Mouse (Mus musculus): ENCODE data around the gene Fcrlb. TPM values are rescaled to one million over a fixed set of nuclear protein-coding genes. Genes with fewer than 3 reads are reported as not detected.
A peak's percentile ranks its signal among the peaks of the same experiment; 100 is the strongest.
"Not testable (repeated sequence)": the region's sequence is repeated elsewhere in the genome, so short reads cannot be mapped to it uniquely, and the experiment has no call there.

Gene Fcrlb
- under 1 TPM in 1 of 2 experiments, not detected in 1; 0.24 TPM for total RNA-seq (2021)
- long read RNA-seq, experiment 1, result 0 reads
- long read RNA-seq, experiment 2, result 0 reads

DNA sequence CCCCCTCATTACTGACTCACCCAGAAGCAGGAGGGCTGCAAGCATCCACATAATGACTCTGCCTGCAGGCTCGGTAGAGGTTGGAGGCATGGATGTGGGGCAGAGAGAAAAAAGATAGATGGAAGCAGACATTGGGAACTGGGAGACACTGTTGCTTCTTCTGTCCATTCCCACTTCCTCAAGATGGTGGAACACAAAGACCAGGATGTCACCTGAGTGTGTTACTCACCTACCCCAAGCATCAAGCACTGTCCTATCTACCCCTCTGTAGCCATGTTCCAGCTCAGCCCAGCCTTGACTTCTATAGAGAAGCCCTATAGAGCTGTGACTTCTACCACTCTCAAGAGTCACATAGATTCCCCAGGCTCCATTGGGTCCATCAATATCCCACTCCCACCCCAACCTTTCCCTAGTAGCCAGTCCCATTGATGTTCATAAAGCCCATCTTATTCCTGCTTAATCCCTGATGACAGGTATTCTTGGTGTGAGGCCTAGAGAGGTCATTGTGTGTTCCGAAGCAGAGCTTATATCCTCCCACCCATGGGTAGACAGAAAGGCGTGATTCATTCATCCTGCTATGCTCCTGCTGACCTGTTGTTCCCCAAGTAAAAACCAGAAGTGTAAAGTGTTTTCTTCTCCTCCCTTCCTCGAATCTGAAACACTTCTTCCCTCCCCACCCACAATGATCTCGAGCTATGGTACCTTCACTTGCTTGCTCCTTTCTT, at the start of gene Fcrlb:
Gene Fcrlb (minus strand): TSS at position 51 of the 725 bp plus-strand sequence.
- no peak for DNase-seq

- peak; percentile 34 for DNase-seq
These were observed 49.6 kb upstream of the Fcrlb start for GRCm38 (mm10) chr1:170962301-170962700.

GRCm38 (mm10) chr1:170961101-170961500, 48.4 kb upstream of the Fcrlb start:
- DNase-seq, result no peak

GRCm38 (mm10) chr1:170959791-170960190, 47.0 kb upstream of the Fcrlb start:
- no peak for DNase-seq

DNA sequence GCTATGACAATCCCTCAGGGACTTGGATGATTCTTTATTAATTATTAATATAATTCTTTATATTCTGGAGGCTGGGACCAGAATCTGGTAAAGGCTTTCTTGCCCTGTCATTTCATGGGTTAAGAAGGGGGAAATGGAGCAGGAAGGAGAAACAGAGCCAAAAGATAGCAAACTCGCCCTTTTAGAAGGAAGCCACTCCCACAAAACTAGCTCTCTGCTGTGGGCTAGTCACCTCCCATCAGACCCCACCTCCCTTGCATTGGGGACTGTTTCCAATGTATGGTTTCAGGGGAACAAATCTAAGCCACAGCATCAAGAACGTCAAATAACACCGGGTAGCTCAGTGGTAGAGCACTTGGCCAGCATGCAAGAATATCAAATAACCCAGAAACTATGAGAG, 45.5 kb upstream of the Fcrlb start:
- DNase-seq, result no peak

GRCm38 (mm10) chr1:170953192-170953591, 40.5 kb upstream of the Fcrlb start:
- no peak for DNase-seq

DNA sequence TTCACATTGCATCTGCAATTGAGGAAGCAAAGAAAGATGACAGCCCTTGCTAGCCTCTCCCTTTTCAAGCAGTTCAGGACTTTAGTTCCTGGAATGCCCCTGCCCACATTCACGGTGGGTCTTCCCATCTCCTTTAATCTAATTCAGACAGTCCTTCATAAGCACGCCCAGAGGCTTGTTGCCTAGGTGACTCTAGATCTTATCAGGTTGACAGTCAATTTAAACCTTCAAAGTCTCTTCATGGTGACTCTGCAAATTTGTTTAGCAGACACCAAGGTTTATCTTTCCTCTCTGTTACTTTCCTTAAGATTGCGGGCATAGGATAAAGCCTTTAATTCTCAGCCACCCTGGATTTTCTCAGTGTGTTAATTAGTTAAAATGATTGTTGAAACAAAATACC, 38.0 kb upstream of the Fcrlb start:
- DNase-seq, result no peak

- DNase-seq, result not testable (repeated sequence)
These were observed 32.2 kb upstream of the Fcrlb start for GRCm38 (mm10) chr1:170944908-170945307.

GRCm38 (mm10) chr1:170944151-170944550, 31.4 kb upstream of the Fcrlb start:
- DNase-seq, result not testable (repeated sequence)

DNA sequence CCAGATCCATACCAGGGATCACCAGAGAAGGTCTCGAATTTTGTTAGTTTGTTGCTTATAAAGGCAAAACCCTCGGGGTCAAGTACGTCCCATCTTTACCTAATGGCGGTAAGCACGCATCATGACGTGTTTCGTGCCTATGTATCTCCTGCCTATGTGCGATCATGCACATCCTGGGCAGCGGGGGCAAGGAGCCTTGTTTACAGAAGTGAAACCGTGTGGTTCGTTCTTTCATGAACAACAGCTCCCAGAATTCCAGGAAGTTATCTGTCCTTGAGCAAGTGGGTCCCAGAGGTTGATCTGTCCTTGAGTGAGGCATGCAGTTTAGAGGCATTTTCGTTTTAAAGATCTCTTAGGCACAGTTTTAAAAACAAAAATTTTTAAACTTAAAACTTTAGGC, 26.5 kb upstream of the Fcrlb start:
- DNase-seq, result peak; percentile 25

DNA sequence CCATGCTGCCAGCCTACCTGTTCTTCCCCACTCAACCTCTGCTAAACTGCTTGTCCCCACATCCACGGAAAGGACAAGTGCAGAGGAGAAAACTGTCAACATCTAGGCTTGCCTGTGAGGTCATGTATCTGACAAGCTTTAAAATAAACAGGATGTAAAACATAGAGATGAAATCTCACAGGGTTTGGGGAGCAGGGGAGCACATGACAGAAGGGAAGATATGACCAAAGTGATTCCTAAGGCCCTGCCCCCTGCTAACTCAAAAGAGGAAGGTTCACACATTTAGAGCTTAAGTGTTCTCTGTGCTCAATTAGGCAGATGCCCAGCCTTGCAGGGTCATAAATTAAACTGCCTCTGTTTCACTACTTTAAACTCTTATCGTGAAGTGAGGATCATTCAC, 21.6 kb upstream of the Fcrlb start:
- no peak for DNase-seq

GRCm38 (mm10) chr1:170933940-170934339, 21.2 kb upstream of the Fcrlb start:
- DNase-seq, result no peak

DNA sequence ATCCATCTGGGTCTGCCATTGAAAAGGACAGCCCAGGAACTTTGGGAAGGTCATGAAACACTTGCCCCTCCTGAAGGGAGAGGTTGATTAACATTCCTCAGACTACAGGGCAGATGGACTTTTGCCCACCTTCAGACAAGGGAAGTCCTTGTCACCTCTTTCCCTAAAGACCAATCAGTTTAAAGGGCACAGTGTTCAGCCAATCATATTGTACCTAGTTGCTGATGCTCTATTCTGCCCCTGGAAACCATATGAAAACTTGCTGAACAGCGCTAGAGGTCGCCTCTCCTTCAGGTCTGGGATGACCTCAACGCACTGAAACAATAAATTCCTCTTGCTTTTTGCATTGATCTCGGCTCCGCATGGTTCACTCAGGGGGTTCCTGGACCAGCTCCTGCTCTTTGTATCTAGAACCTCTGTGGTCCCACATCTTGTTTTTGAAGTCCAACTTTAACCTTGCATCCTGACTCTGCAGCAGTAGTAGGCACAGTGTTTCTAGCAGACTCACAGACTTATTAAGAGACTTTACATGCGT, 20.7 kb upstream of the Fcrlb start:
- DNase-seq, result no peak

GRCm38 (mm10) chr1:170932043-170932442, 19.3 kb upstream of the Fcrlb start:
- no peak for DNase-seq

DNA sequence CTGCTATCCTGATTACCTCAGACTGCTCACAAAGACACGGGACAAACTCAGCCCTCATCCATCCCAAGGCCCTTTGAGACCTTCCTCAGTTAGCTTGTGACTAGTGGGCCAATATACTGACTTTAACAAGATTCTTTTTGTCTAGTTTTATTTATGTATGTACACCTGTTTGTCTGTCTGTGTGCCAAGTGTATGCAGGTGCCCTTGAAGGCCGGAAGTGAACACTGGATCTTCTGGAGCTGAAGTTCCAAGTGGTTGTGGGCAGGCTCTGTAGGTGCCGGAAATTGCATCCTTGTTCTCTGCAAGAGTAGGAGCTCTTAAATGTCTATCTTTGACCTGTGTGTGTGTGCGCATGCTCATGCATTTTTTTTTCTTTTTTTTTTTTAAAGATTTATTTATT, 16.5 kb upstream of the Fcrlb start:
- no peak for DNase-seq

- DNase-seq, result no peak
These were observed 15.7 kb upstream of the Fcrlb start for GRCm38 (mm10) chr1:170928467-170928866.

GRCm38 (mm10) chr1:170927378-170927777, 14.6 kb upstream of the Fcrlb start, which contains the start of gene Fcrla:
Gene Fcrla (minus strand): TSS chr1:170927583.
- DNase-seq, result no peak

DNA sequence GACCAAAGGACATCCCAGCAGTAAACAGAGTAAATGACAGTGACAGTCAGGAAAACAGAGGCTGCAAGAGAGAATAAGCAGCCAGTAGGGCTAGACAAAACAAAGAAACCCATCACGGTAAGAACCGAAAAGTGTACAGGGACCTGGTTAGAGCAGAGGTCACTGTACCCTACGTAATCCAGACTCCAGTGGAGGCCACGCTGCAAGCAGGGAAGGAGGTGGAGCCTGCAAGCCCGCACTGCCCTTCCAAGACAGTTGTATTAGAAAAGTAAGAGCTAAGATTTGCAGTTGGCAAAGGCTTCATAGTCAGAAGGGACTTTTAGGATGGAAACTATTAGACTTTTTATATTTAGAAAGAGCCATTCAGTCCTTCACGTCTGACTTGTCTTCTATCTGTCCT, 14.2 kb upstream of the Fcrlb start:
- DNase-seq, result no peak

- no peak for DNase-seq
These were observed 11.7 kb upstream of the Fcrlb start for GRCm38 (mm10) chr1:170924485-170924884.

GRCm38 (mm10) chr1:170919308-170919707, 6.6 kb upstream of the Fcrlb start:
- no peak for DNase-seq

- DNase-seq, result no peak
These were observed 2.9 kb upstream of the Fcrlb start for GRCm38 (mm10) chr1:170915657-170916056.

- no peak for DNase-seq
These were observed 657 bp downstream of the Fcrlb start for GRCm38 (mm10) chr1:170911907-170912660.

DNA sequence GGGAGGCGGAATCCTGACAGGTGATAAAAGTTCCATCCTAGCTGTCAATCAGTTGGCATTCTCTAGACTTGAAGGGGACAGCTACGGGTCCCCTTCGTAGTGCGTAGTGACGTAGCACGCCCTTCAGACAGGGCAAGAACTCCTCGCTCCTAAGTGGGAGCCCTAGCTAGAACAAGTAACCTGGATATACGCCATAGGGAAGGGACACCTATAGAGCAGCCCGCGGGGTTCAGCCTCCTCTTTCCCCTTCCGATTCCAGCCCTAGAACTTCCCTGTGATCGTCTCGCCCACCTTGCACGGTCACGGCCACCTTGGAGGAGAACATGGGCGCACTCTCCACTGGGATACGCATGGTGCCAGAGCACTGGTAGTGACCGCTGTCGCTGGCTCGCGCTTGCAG, 4.4 kb downstream of the Fcrlb start:
- no peak for DNase-seq
